Mouse (Mus musculus) bone marrow macrophage, adult 2 months (primary cell): ENCODE data around the gene Ppara.

ENCODE experiments used
- CTCF ChIP-seq: IDR thresholded peaks from 2 replicates; pipeline ENCODE4 v1.5.1; 2012; ENCODE audit warnings: low read depth, mild to moderate bottlenecking, low read length, moderate library complexity
- POLR2A ChIP-seq: IDR thresholded peaks from 2 replicates; pipeline ENCODE4 v1.6.1; 2012; ENCODE audit warnings: mild to moderate bottlenecking, low read depth, low read length, borderline replicate concordance

DNA sequence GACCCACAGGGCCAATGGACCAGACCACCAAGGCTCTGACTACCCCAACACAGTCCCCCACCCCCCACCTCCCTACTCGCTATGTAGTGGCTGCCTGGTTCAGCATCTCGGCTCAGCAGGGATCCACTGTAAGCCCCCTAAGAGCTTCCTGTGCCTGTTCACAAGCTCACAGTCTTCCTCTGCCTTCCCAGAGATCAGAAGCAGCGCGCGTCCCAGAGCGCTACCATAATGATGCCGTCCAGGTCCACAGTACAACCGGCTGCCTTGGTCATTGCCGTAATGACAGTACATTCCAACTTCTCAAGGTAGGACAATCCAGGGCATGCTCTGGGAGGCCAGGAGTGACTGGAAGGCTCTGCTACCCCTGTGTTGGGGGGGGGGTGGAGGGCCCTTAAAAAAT, 34.1 kb upstream of the Ppara start:
- TF ChIP-seq POLR2A (no peak), CTCF (no peak)
